Mouse (Mus musculus) naive thymus-derived CD4-positive, alpha-beta T cell, adult 5 months (primary cell): ENCODE data around the gene Olfr24. TPM values are rescaled to one million over a fixed set of nuclear protein-coding genes. Genes with fewer than 3 reads are reported as not detected.

ENCODE experiments used
- polyA plus RNA-seq: library from polyadenylated mRNA; unstranded; fragments of 100-300 nt; shearing (Covaris generic); gene quantifications from one replicate; pipeline ENCODE4 v1.2.1, GENCODE M21; 2017

The Olfr24 gene
- polyA plus RNA-seq = 0.10 TPM

DNA sequence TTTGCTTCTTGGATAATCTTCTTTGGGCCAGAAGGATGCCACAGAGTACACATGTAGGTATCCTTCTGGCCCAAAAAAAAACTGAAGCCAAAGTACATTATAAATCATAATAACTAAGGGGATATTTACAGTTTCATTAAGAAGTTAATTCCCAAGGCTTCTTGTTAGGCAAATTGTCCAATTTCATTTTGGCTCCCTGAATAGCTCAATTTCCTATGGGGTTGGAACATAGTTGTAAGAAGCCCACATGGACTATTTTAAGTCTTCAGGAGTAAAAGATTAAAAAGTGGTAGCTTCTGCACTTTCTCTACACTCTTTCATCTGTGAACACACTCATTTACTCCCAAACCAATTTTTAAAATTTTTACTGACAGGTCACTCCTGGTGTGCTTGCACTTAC lies at the start of gene Olfr24:
Gene Olfr24 (minus strand): TSS at position 101 of the 400 bp plus-strand sequence.

Other genes with a start within 250 kb of the Olfr24 start
- gene Muc16, start 89.5 kb downstream of the Olfr24 start, polyA plus RNA-seq = 0.02 TPM
- not detected for gene Olfr828, start 55.5 kb upstream of the Olfr24 start, polyA plus RNA-seq
- gene Olfr829, start 90.9 kb upstream of the Olfr24 start, polyA plus RNA-seq = not detected
- gene Olfr830, start 110.7 kb upstream of the Olfr24 start, polyA plus RNA-seq = not detected
- gene Olfr832, start 173.1 kb upstream of the Olfr24 start, polyA plus RNA-seq = not detected
- not detected for gene Olfr834, start 224.0 kb upstream of the Olfr24 start, polyA plus RNA-seq